Mouse (Mus musculus) brain, embryonic 14.5 days (tissue): ENCODE results near the gene Slc38a3.

Experiments
- CTCF ChIP-seq: fragments of 200-500 bp; IDR thresholded peaks from 2 replicates; pipeline ENCODE4 v1.5.1; 2012; ENCODE audit warnings: inconsistent platforms, mild to moderate bottlenecking, moderate library complexity, borderline replicate concordance; ENCODE audit not compliant: insufficient read depth, insufficient read length; ENCODE audit errors: extremely low read depth
- POLR2A ChIP-seq: fragments of 200-500 bp; IDR thresholded peaks from 2 replicates; pipeline ENCODE4 v1.6.1; 2012; ENCODE audit warnings: mild to moderate bottlenecking, inconsistent platforms, borderline replicate concordance; ENCODE audit not compliant: poor library complexity, insufficient read depth, insufficient read length, severe bottlenecking; ENCODE audit errors: extremely low read depth

GRCm38 (mm10) chr9:107695441-107696105 is 26.2 kb upstream of the Slc38a3 start:
- no peak for TF ChIP-seq POLR2A
- no peak for TF ChIP-seq CTCF
